Mouse (Mus musculus): ENCODE measurements around the gene Rassf3. TPM values are rescaled to one million over a fixed set of nuclear protein-coding genes. Genes with fewer than 3 reads are reported as not detected.

Gene Rassf3
- total and polyA plus RNA-seq, 2 experiments from 2014 or later: 23.4 to 27.9 TPM

GRCm38 (mm10) chr10:121391901-121392300 lies 84.2 kb downstream of the Rassf3 start:
- DNase-seq (ENCODE audit: low spot score) (no peak), ATAC-seq (ENCODE audit: insufficient read depth, low read depth) (no peak)
- Histone ChIP-seq H3K9ac (replicated peaks; ENCODE audit: low read depth, low read length) (no peak overlapping the region), H3K27ac (ENCODE audit: low read depth) (no peak overlapping the region), H3K4me1 (ENCODE audit: control insufficient read depth, insufficient read depth) (no peaks in the 10 kb centered on the region), H3K9me3 (replicated peaks; ENCODE audit: control insufficient read depth, low read length) (no peaks in the 10 kb centered on the region), H3K4me2 (ENCODE audit: low read depth, low read length) (no peak overlapping the region), H3K4me3 (ENCODE audit: low read depth, low read length) (no peak overlapping the region), H3K36me3 (replicated peaks; ENCODE audit: control insufficient read depth, insufficient read depth, low read length) (peaks cover 92% of the 10 kb centered on the region), H3K27me3 (ENCODE audit: control insufficient read depth, insufficient read depth, low read length) (no peaks in the 10 kb centered on the region)
- WGBS: 94% methylated on average over 8 of the region's 8 CpGs
- TF ChIP-seq EP300 (IDR thresholded peaks at IDR 0.05; ENCODE audit: low read depth) (no peak), CTCF (IDR thresholded peaks at IDR 0.05; ENCODE audit: low read depth) (no peak)

GRCm38 (mm10) chr10:121390602-121391001 lies 85.5 kb downstream of the Rassf3 start:
- H3K9ac ChIP-seq (replicated peaks; ENCODE audit: low read depth, low read length): no peak overlapping the region
- ATAC-seq (ENCODE audit: insufficient read depth, low read depth) (no peak), DNase-seq (ENCODE audit: low spot score) (no peak)
- no peak overlapping the region for H3K4me3 ChIP-seq (ENCODE audit: low read depth, low read length)
- no peak overlapping the region for H3K4me2 ChIP-seq (ENCODE audit: low read depth, low read length)
- no peaks in the 10 kb centered on the region for H3K27me3 ChIP-seq (ENCODE audit: control insufficient read depth, insufficient read depth, low read length)
- H3K4me1 ChIP-seq (ENCODE audit: control insufficient read depth, insufficient read depth): no peaks in the 10 kb centered on the region
- H3K27ac ChIP-seq (ENCODE audit: low read depth): no peak overlapping the region
- H3K36me3 ChIP-seq (replicated peaks; ENCODE audit: control insufficient read depth, insufficient read depth, low read length): peaks cover 83% of the 10 kb centered on the region
- WGBS: 74% methylated on average over 10 of the region's 10 CpGs
- TF ChIP-seq CTCF (IDR thresholded peaks at IDR 0.05; ENCODE audit: low read depth): no peak
- TF ChIP-seq EP300 (IDR thresholded peaks at IDR 0.05; ENCODE audit: low read depth): no peak
- H3K9me3 ChIP-seq (replicated peaks; ENCODE audit: control insufficient read depth, low read length): no peaks in the 10 kb centered on the region

- ATAC-seq (ENCODE audit: insufficient read depth, low read depth): peak; percentile 47
- no peak for DNase-seq (ENCODE audit: low spot score)
- WGBS: 28% methylated on average over 9 of the region's 9 CpGs
- Histone ChIP-seq H3K4me3 (ENCODE audit: low read depth, low read length) (no peak overlapping the region), H3K27me3 (ENCODE audit: control insufficient read depth, insufficient read depth, low read length) (no peaks in the 10 kb centered on the region), H3K4me2 (ENCODE audit: low read depth, low read length) (no peak overlapping the region), H3K27ac (ENCODE audit: low read depth) (no peak overlapping the region), H3K36me3 (replicated peaks; ENCODE audit: control insufficient read depth, insufficient read depth, low read length) (peaks cover 76% of the 10 kb centered on the region), H3K4me1 (ENCODE audit: control insufficient read depth, insufficient read depth) (no peaks in the 10 kb centered on the region), H3K9me3 (replicated peaks; ENCODE audit: control insufficient read depth, low read length) (no peaks in the 10 kb centered on the region), H3K9ac (replicated peaks; ENCODE audit: low read depth, low read length) (no peak overlapping the region)
- TF ChIP-seq EP300 (IDR thresholded peaks at IDR 0.05; ENCODE audit: low read depth) (no peak), CTCF (IDR thresholded peaks at IDR 0.05; ENCODE audit: low read depth) (no peak)
These were observed 89.8 kb downstream of the Rassf3 start for GRCm38 (mm10) chr10:121386347-121386746.

GRCm38 (mm10) chr10:121385695-121386094 lies 90.5 kb downstream of the Rassf3 start:
- no peaks in the 10 kb centered on the region for H3K27me3 ChIP-seq (ENCODE audit: control insufficient read depth, insufficient read depth, low read length)
- WGBS: 92% methylated on average over 6 of the region's 6 CpGs
- H3K9me3 ChIP-seq (replicated peaks; ENCODE audit: control insufficient read depth, low read length): no peaks in the 10 kb centered on the region
- H3K4me3 ChIP-seq (ENCODE audit: low read depth, low read length): no peak overlapping the region
- no peak overlapping the region for H3K9ac ChIP-seq (replicated peaks; ENCODE audit: low read depth, low read length)
- no peak overlapping the region for H3K4me2 ChIP-seq (ENCODE audit: low read depth, low read length)
- no peak for ATAC-seq (ENCODE audit: insufficient read depth, low read depth)
- no peak overlapping the region for H3K27ac ChIP-seq (ENCODE audit: low read depth)
- peaks cover 76% of the 10 kb centered on the region for H3K36me3 ChIP-seq (replicated peaks; ENCODE audit: control insufficient read depth, insufficient read depth, low read length)
- no peaks in the 10 kb centered on the region for H3K4me1 ChIP-seq (ENCODE audit: control insufficient read depth, insufficient read depth)
- DNase-seq (ENCODE audit: low spot score): no peak
- TF ChIP-seq EP300 (IDR thresholded peaks at IDR 0.05; ENCODE audit: low read depth) (no peak), CTCF (IDR thresholded peaks at IDR 0.05; ENCODE audit: low read depth) (no peak)

GRCm38 (mm10) chr10:121384710-121385109 lies 91.4 kb downstream of the Rassf3 start:
- Histone ChIP-seq H3K4me2 (ENCODE audit: low read depth, low read length) (no peak overlapping the region), H3K36me3 (replicated peaks; ENCODE audit: control insufficient read depth, insufficient read depth, low read length) (peaks cover 75% of the 10 kb centered on the region), H3K4me3 (ENCODE audit: low read depth, low read length) (no peak overlapping the region), H3K9me3 (replicated peaks; ENCODE audit: control insufficient read depth, low read length) (no peaks in the 10 kb centered on the region), H3K27me3 (ENCODE audit: control insufficient read depth, insufficient read depth, low read length) (no peaks in the 10 kb centered on the region), H3K4me1 (ENCODE audit: control insufficient read depth, insufficient read depth) (no peaks in the 10 kb centered on the region), H3K27ac (ENCODE audit: low read depth) (no peak overlapping the region), H3K9ac (replicated peaks; ENCODE audit: low read depth, low read length) (no peak overlapping the region)
- no peak for ATAC-seq (ENCODE audit: insufficient read depth, low read depth)
- DNase-seq (ENCODE audit: low spot score): no peak
- 93% methylated on average over 13 of the region's 13 CpGs for WGBS
- TF ChIP-seq CTCF (IDR thresholded peaks at IDR 0.05; ENCODE audit: low read depth): no peak
- no peak for TF ChIP-seq EP300 (IDR thresholded peaks at IDR 0.05; ENCODE audit: low read depth)

GRCm38 (mm10) chr10:121381280-121381679 lies 94.9 kb downstream of the Rassf3 start:
- H3K27ac ChIP-seq (ENCODE audit: low read depth): no peak overlapping the region
- ATAC-seq (ENCODE audit: insufficient read depth, low read depth): no peak
- 86% methylated on average over 18 of the region's 18 CpGs for WGBS
- no peaks in the 10 kb centered on the region for H3K4me1 ChIP-seq (ENCODE audit: control insufficient read depth, insufficient read depth)
- H3K27me3 ChIP-seq (ENCODE audit: control insufficient read depth, insufficient read depth, low read length): no peaks in the 10 kb centered on the region
- no peak for DNase-seq (ENCODE audit: low spot score)
- 0 out of 2 replicates have a peak, but pooled peaks cover 4% of the 10 kb centered on the region for H3K9me3 ChIP-seq (replicated peaks; ENCODE audit: control insufficient read depth, low read length)
- TF ChIP-seq CTCF (IDR thresholded peaks at IDR 0.05; ENCODE audit: low read depth): no peak
- TF ChIP-seq EP300 (IDR thresholded peaks at IDR 0.05; ENCODE audit: low read depth): no peak
- H3K4me2 ChIP-seq (ENCODE audit: low read depth, low read length): no peak overlapping the region
- H3K4me3 ChIP-seq (ENCODE audit: low read depth, low read length): no peak overlapping the region
- H3K9ac ChIP-seq (replicated peaks; ENCODE audit: low read depth, low read length): no peak overlapping the region
- peaks cover 79% of the 10 kb centered on the region for H3K36me3 ChIP-seq (replicated peaks; ENCODE audit: control insufficient read depth, insufficient read depth, low read length)
